Mouse (Mus musculus) monocyte, adult 5-6 weeks (primary cell): ENCODE measurements around the gene Rnf26. TPM values are rescaled to one million over a fixed set of nuclear protein-coding genes. Genes with fewer than 3 reads are reported as not detected.

Experiments used
- ATAC-seq: fragments of 153-309, 156-312 bp; replicated peaks from 2 replicates; pipeline ENCODE4 v1.8.0; 2017; ENCODE audit warnings: mild to moderate bottlenecking; ENCODE audit not compliant: low TSS enrichment, insufficient number of reproducible peaks, severe bottlenecking, poor library complexity, low FRiP score
- total RNA-seq: library from RNA; stranded (forward); fragments of 200-1000, 200-491, 200-594 nt; gene quantifications from 3 replicates; pipeline ENCODE4 v1.2.3, GENCODE M21; 2017

Gene Rnf26
- total RNA-seq, 1 experiment from 2014 or later: 7.1 TPM

GRCm38 (mm10) chr9:44079997-44080780 is 33.1 kb downstream of the Rnf26 start:
- no peak for ATAC-seq

- no peak for ATAC-seq
Observed at GRCm38 (mm10) chr9:44078955-44079756, 34.2 kb downstream of the Rnf26 start.

- ATAC-seq: no peak
Observed at GRCm38 (mm10) chr9:44078136-44078797, 35.0 kb downstream of the Rnf26 start.

- no peak for ATAC-seq
Observed at GRCm38 (mm10) chr9:44077266-44077910, 35.9 kb downstream of the Rnf26 start.

GRCm38 (mm10) chr9:44076764-44077120 is 36.6 kb downstream of the Rnf26 start:
- peak; percentile 65 for ATAC-seq

GRCm38 (mm10) chr9:44075996-44076763 is 37.1 kb downstream of the Rnf26 start:
- ATAC-seq: no peak

- no peak for ATAC-seq
Observed at GRCm38 (mm10) chr9:44075276-44075995, 37.9 kb downstream of the Rnf26 start.

- no peak for ATAC-seq
Observed at GRCm38 (mm10) chr9:44074395-44075275, 38.7 kb downstream of the Rnf26 start.

GRCm38 (mm10) chr9:44073115-44073514 is 40.2 kb downstream of the Rnf26 start:
- no peak for ATAC-seq

- ATAC-seq: no peak
Observed at GRCm38 (mm10) chr9:44072599-44072915, 40.8 kb downstream of the Rnf26 start.

GRCm38 (mm10) chr9:44071914-44072598 is 41.3 kb downstream of the Rnf26 start:
- no peak for ATAC-seq

- ATAC-seq: no peak
Observed at GRCm38 (mm10) chr9:44070844-44071231, 42.5 kb downstream of the Rnf26 start.

GRCm38 (mm10) chr9:44070113-44070843 is 43.0 kb downstream of the Rnf26 start:
- ATAC-seq: no peak

- ATAC-seq: no peak
Observed at GRCm38 (mm10) chr9:44069252-44069651, 44.1 kb downstream of the Rnf26 start.

GRCm38 (mm10) chr9:44067960-44068330 is 45.4 kb downstream of the Rnf26 start:
- ATAC-seq: no peak
